Mouse (Mus musculus): Measurements from ENCODE around the gene 1700019D03Rik. TPM values are rescaled to one million over a fixed set of nuclear protein-coding genes. Genes with fewer than 3 reads are reported as not detected.

Gene 1700019D03Rik
- polyA plus RNA-seq (2017; shearing (Covaris generic)), result 5.0 TPM

DNA sequence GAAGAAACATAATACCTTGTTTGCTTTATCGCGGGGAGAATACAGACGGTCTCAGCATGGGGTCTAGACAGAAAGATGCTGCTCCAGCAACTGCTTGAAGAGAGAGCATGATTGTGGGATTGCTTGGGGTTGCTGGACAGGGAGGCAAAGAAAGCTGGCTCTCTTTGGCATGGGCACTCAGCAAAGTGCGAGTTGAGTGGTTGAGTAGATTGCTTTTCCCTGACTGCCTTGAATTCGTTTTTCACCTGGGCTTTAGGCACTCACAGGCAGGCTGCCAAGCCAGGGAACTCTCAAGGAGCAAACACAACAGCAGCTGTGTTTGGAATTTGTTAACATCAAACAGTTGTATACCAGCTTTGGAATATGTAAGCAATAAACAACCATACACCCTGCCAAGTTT is at the start of gene 1700019D03Rik:
Gene 1700019D03Rik (minus strand): TSS at position 101 of the 400 bp plus-strand sequence.

DNA sequence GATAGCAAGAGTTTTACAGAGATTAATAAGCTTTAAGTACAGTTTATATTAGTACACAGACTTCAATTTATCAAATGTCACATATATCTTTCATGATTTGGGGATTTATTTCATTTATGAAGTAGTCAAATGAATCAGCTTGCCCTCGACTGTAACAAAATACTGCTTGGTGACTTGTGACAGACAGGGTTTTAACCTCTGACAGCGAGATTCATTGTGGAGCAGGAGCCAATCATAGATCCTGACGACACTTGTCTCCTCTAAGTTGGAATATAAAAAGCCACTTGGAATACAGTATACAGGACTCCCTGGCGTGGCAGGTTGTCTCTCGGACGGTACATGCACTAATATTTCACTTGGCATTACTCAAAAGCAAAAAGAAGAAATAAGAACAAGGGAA is 41.4 kb upstream of the 1700019D03Rik start, which contains the start of gene Mstn:
Gene Mstn (plus strand): TSS at position 301 of the 400 bp plus-strand sequence.

Other genes with a start within 250 kb of the 1700019D03Rik start
- 134 TPM for gene Inpp1, start 202.5 kb downstream of the 1700019D03Rik start, polyA plus RNA-seq (2017; shearing (Covaris generic))
- gene Hibch, start 175.2 kb downstream of the 1700019D03Rik start, polyA plus RNA-seq (2017; shearing (Covaris generic)), result 25.3 TPM
- gene Mstn, start 41.5 kb upstream of the 1700019D03Rik start, polyA plus RNA-seq (2017; shearing (Covaris generic)), result not detected
- not detected for gene 1700019A02Rik, start 167.5 kb upstream of the 1700019D03Rik start, polyA plus RNA-seq (2017; shearing (Covaris generic))